Mouse (Mus musculus) CH12.LX (cell line): ENCODE data around the gene Unc13a. TPM values are rescaled to one million over a fixed set of nuclear protein-coding genes. Genes with fewer than 3 reads are reported as not detected.

Source experiments
- DNase-seq: peaks from one replicate; pipeline ENCODE4 v3.0.0-alpha.2; 2013; ENCODE audit errors: extremely low read depth
- H3K27ac ChIP-seq: 2 replicates; pipeline ENCODE4 v1.5.1; 2012; ENCODE audit warnings: low read depth, mild to moderate bottlenecking, control low read depth, moderate library complexity; ENCODE audit not compliant: insufficient read depth
- H3K27me3 ChIP-seq: replicated peaks from 2 replicates; pipeline ENCODE3; 2012; ENCODE audit warnings: inconsistent platforms
- H3K36me3 ChIP-seq, 2 experiments: replicated peaks in 1 of 2; 2 replicates each; pipeline versions ENCODE3 to v1.6.1; 2012; ENCODE audit warnings: inconsistent platforms in 1 of 2, low read length in 1 of 2, mild to moderate bottlenecking in 1 of 2, mixed read lengths in 1 of 2, moderate library complexity in 1 of 2; ENCODE audit not compliant: control insufficient read depth in 1 of 2, insufficient read depth in 1 of 2
- H3K4me1 ChIP-seq, 2 experiments: 2 replicates each; pipeline ENCODE4 v1.6.1; 2012; ENCODE audit warnings: inconsistent platforms in 1 of 2, moderate library complexity in 1 of 2; ENCODE audit not compliant: insufficient read depth in 2 of 2, control insufficient read depth in 1 of 2
- H3K4me2 ChIP-seq: 2 replicates; pipeline ENCODE4 v1.6.1; 2012; ENCODE audit warnings: low read depth, mild to moderate bottlenecking, control low read depth; ENCODE audit not compliant: poor library complexity, insufficient read depth, severe bottlenecking
- H3K4me3 ChIP-seq, 3 experiments: fragments of 150-350 bp in 1 of 3; sonication (generic) in 1 of 3; replicated peaks in 1 of 3; 2 replicates each; pipeline versions ENCODE3 to v1.5.1; 2011 to 2012; ENCODE audit warnings: low read depth in 2 of 3, low read length in 2 of 3, mild to moderate bottlenecking in 2 of 3, moderate library complexity in 2 of 3, control low read depth in 1 of 3, improper control_type of control experiment in 1 of 3, inconsistent platforms in 1 of 3, mixed read lengths in 1 of 3; ENCODE audit not compliant: poor library complexity in 1 of 3
- H3K79me2 ChIP-seq: replicated peaks from 2 replicates; pipeline ENCODE4 v1.6.1; 2012; ENCODE audit warnings: mild to moderate bottlenecking, moderate library complexity; ENCODE audit not compliant: control insufficient read depth, poor library complexity, insufficient read depth, severe bottlenecking; ENCODE audit errors: extremely low read depth
- H3K9ac ChIP-seq: 2 replicates; pipeline ENCODE4 v1.6.1; 2012; ENCODE audit warnings: low read depth, mild to moderate bottlenecking, control low read depth, moderate library complexity; ENCODE audit not compliant: insufficient read depth
- H3K9me3 ChIP-seq: replicated peaks from 2 replicates; pipeline ENCODE3; 2012; ENCODE audit warnings: low read length, inconsistent platforms, mixed read lengths
- BHLHE40 ChIP-seq: IDR thresholded peaks from 2 replicates; pipeline ENCODE4 v1.6.1; 2011; ENCODE audit warnings: mild to moderate bottlenecking, low read depth, low read length, improper control_type of control experiment
- CHD2 ChIP-seq: IDR thresholded peaks from 2 replicates; pipeline ENCODE4 v1.6.1; 2011; ENCODE audit warnings: low read length, improper control_type of control experiment
- ELF1 ChIP-seq: IDR thresholded peaks from 2 replicates; pipeline ENCODE4 v1.6.1; 2014; ENCODE audit warnings: low read depth, mild to moderate bottlenecking, inconsistent platforms, low read length, improper control_type of control experiment
- EP300 ChIP-seq: IDR thresholded peaks from 2 replicates; pipeline ENCODE4 v1.6.1; 2011; ENCODE audit warnings: low read length, improper control_type of control experiment
- ETS1 ChIP-seq: conservative IDR thresholded peaks from 2 replicates; pipeline ENCODE4 v1.6.1; 2012; ENCODE audit warnings: low read depth, mild to moderate bottlenecking, inconsistent platforms, low read length, improper control_type of control experiment, moderate library complexity
- GABPA ChIP-seq: IDR thresholded peaks from 2 replicates; pipeline ENCODE4 v1.6.1; 2012; ENCODE audit warnings: low read depth, low read length, improper control_type of control experiment, inconsistent platforms; ENCODE audit not compliant: insufficient replicate concordance
- HCFC1 ChIP-seq: IDR thresholded peaks from 2 replicates; pipeline ENCODE4 v1.6.1; 2012; ENCODE audit warnings: low read depth, mild to moderate bottlenecking, inconsistent platforms, low read length, improper control_type of control experiment
- IRF4 ChIP-seq: IDR thresholded peaks from 2 replicates; pipeline ENCODE4 v1.6.1; 2014; ENCODE audit warnings: low read depth, mild to moderate bottlenecking, inconsistent platforms, low read length, improper control_type of control experiment
- JUND ChIP-seq: conservative IDR thresholded peaks from 2 replicates; pipeline ENCODE4 v1.6.1; 2011; ENCODE audit warnings: low read depth, low read length, improper control_type of control experiment
- KAT2A ChIP-seq: IDR thresholded peaks from 2 replicates; pipeline ENCODE4 v1.6.1; 2012; ENCODE audit warnings: low read length, improper control_type of control experiment, inconsistent platforms; ENCODE audit not compliant: insufficient replicate concordance
- MAFK ChIP-seq: IDR thresholded peaks from 2 replicates; pipeline ENCODE4 v1.6.1; 2011; ENCODE audit warnings: low read length, improper control_type of control experiment; ENCODE audit not compliant: insufficient replicate concordance
- MAX ChIP-seq: IDR thresholded peaks from 2 replicates; pipeline ENCODE4 v1.6.1; 2011; ENCODE audit warnings: low read length, improper control_type of control experiment
- MAZ ChIP-seq: IDR thresholded peaks from 2 replicates; pipeline ENCODE4 v1.6.1; 2012; ENCODE audit warnings: low read depth, mild to moderate bottlenecking, inconsistent platforms, low read length, improper control_type of control experiment, moderate library complexity
- MEF2A ChIP-seq: IDR thresholded peaks from 2 replicates; pipeline ENCODE4 v1.6.1; 2014; ENCODE audit warnings: low read depth, mild to moderate bottlenecking, inconsistent platforms, low read length, improper control_type of control experiment, borderline replicate concordance
- MXI1 ChIP-seq: IDR thresholded peaks from 2 replicates; pipeline ENCODE4 v1.6.1; 2011; ENCODE audit warnings: mild to moderate bottlenecking, low read depth, low read length, improper control_type of control experiment
- NELFE ChIP-seq: IDR thresholded peaks from 2 replicates; pipeline ENCODE4 v1.6.1; 2011; ENCODE audit warnings: low read depth, low read length, improper control_type of control experiment
- NRF1 ChIP-seq: IDR thresholded peaks from 2 replicates; pipeline ENCODE4 v1.6.1; 2014; ENCODE audit warnings: low read depth, mild to moderate bottlenecking, inconsistent platforms, low read length, improper control_type of control experiment, moderate library complexity
- PAX5 ChIP-seq: IDR thresholded peaks from 2 replicates; pipeline ENCODE4 v1.6.1; 2012; ENCODE audit warnings: low read length, inconsistent platforms, mixed read lengths
- POLR2A ChIP-seq: IDR thresholded peaks from 2 replicates; pipeline ENCODE4 v1.6.1; 2011; ENCODE audit warnings: low read depth, mild to moderate bottlenecking, improper control_type of control experiment, low read length
- POLR2AphosphoS2 ChIP-seq: IDR thresholded peaks from 2 replicates; pipeline ENCODE4 v1.6.1; 2011; ENCODE audit warnings: low read depth, low read length, improper control_type of control experiment
- RCOR1 ChIP-seq: conservative IDR thresholded peaks from 2 replicates; pipeline ENCODE4 v1.6.1; 2012; ENCODE audit warnings: low read depth, mild to moderate bottlenecking, inconsistent platforms, low read length, improper control_type of control experiment
- SIN3A ChIP-seq: IDR thresholded peaks from 2 replicates; pipeline ENCODE4 v1.6.1; 2012; ENCODE audit warnings: low read length, improper control_type of control experiment, inconsistent platforms
- TBP ChIP-seq: conservative IDR thresholded peaks from 2 replicates; pipeline ENCODE4 v1.6.1; 2011; ENCODE audit warnings: low read depth, low read length, improper control_type of control experiment
- TCF12 ChIP-seq: IDR thresholded peaks from 2 replicates; pipeline ENCODE4 v1.6.1; 2014; ENCODE audit warnings: low read depth, mild to moderate bottlenecking, inconsistent platforms, low read length, improper control_type of control experiment
- UBTF ChIP-seq: IDR thresholded peaks from 2 replicates; pipeline ENCODE4 v1.6.1; 2012; ENCODE audit warnings: low read depth, mild to moderate bottlenecking, inconsistent platforms, low read length, improper control_type of control experiment, moderate library complexity
- USF1 ChIP-seq: IDR thresholded peaks from 2 replicates; pipeline ENCODE4 v1.6.1; 2014; ENCODE audit warnings: low read depth, mild to moderate bottlenecking, inconsistent platforms, low read length, improper control_type of control experiment
- ZC3H11A ChIP-seq: IDR thresholded peaks from 2 replicates; pipeline ENCODE4 v1.6.1; 2012; ENCODE audit warnings: low read depth, mild to moderate bottlenecking, inconsistent platforms, low read length, improper control_type of control experiment
- ZKSCAN1 ChIP-seq: IDR thresholded peaks from 2 replicates; pipeline ENCODE4 v1.6.1; 2012; ENCODE audit warnings: low read depth, inconsistent platforms, low read length, improper control_type of control experiment, borderline replicate concordance
- ZMIZ1 ChIP-seq: IDR thresholded peaks from 2 replicates; pipeline ENCODE4 v1.6.1; 2012; ENCODE audit warnings: low read depth, mild to moderate bottlenecking, inconsistent platforms, low read length, improper control_type of control experiment
- dilution Hi-C: fragments of 300-500 bp; cut with MboI; formaldehyde crosslinking; loops from 2 replicates; pipeline ENCODE4 v1.14.3; 2020; ENCODE audit warnings: low sequenced_read_pairs; ENCODE audit not compliant: extremely low pct_unique_long_range_greater_than_20kb, extremely low pct_ligation_motif_present
- in situ Hi-C: fragments of 300-500 bp; cut with MboI; formaldehyde crosslinking; loops from 3 replicates; pipeline ENCODE4 v1.14.3; 2019; ENCODE audit warnings: low sequenced_read_pairs, low pct_ligation_motif_present, low pct_unique_long_range_greater_than_20kb, mixed read lengths
- polyA plus RNA-seq: library from polyadenylated mRNA; unstranded; fragments of >175 nt; gene quantifications from 2 replicates; pipeline ENCODE4 v1.2.1, GENCODE M21; 2012; ENCODE audit warnings: low read depth; ENCODE audit not compliant: insufficient read length
- total RNA-seq, 2 experiments: library from RNA; depleted of rRNA; stranded (reverse); fragments of 300-350 nt in 1 of 2; fragments of >200 nt in 1 of 2; gene quantifications; 2 replicates each; pipeline ENCODE4 v1.2.3; 2012 to 2014

Gene Unc13a
- total and polyA plus RNA-seq, 3 experiments = 0.68 to 2.1 (median 1.0) TPM

DNA sequence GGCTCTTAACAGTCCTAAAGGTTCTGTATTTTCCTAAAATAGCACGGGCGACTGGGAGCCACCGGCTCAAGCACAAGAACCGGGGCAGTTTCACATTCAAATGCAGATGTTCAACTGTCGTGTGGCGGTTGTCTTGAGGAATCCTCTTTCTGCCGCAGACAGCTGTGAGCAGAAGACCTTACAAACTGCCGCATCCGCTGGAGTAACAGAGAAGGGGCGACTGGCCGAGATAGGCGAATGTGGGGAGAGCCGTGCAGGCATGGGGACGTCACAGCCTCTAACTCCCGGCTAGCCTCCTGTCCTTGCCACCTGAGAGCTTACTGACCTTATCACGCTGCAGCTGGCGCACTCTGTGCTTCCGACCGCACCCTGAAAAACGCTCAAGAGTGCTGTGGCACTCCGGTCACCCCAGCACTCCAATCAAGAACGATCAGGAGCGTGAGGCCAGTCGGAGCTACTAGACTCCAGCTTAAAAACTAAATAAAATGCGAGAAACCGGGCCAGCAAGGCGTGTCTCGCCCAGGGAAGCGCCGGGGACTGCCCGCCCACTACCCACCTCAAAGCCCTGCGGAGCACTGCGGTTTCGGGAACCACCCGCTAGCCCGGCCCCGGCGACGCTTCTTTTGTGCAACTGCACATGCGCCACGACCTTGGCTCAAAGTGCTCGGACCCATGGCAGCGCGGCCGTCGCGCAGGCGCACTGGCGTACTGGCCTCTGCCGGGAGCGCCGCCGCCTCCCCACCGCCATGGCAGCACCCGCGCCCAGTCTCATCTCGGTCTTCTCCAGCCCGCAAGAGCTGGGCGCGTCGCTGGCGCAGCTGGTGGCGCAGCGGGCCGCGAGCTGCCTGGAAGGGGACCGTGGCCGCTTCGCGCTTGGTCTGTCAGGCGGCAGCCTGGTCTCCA, 79.8 kb downstream of the Unc13a start, which contains the start of gene Pgls:
Gene Pgls, plus strand, starts transcription at position 706 of the 903 bp plus-strand sequence.
- Histone ChIP-seq H3K4me2 (peak within 1 kb of the TSS; percentile 63), H3K9me3 (peaks cover 2% of the 10 kb centered on the region), H3K4me1 (peaks cover 36 to 67% of the 10 kb centered on the region in 2 experiments), H3K27ac (peak within 1 kb of the TSS; percentile 92), H3K36me3 (peaks cover 0 to 20% of the 10 kb centered on the region in 2 experiments), H3K9ac (peak within 1 kb of the TSS; percentile 87), H3K79me2 (peaks cover 20% of the 10 kb centered on the region), H3K4me3 (peak within 1 kb of the TSS; percentile 70 to 94 (median 89)), H3K27me3 (no peaks in the 10 kb centered on the region)
- DNase-seq = peak; percentile 95
- in situ Hi-C loops (no loop called here), dilution Hi-C loops (no loop called here)
- TF ChIP-seq MAX = no peak
- TF ChIP-seq ETS1 = peak; percentile 79
- TF ChIP-seq NELFE = peak; percentile 68; the same call in 1 of the 2 replicates
- TF ChIP-seq ELF1 = peak; percentile 35; the same call in 1 of the 2 replicates
- TF ChIP-seq MXI1 = peak; percentile 46
- peak; percentile 11; the same call in 1 of the 2 replicates for TF ChIP-seq UBTF
- TF ChIP-seq TCF12 = peak; percentile 67
- TF ChIP-seq ZC3H11A = no peak
- TF ChIP-seq MEF2A = peak; percentile 95
- peak; percentile 41; the same call in 1 of the 2 replicates for TF ChIP-seq CHD2
- TF ChIP-seq EP300 = peak; percentile 77
- TF ChIP-seq BHLHE40 = peak; percentile 49
- no peak for TF ChIP-seq ZKSCAN1
- peak; percentile 65 for TF ChIP-seq POLR2A
- peak; percentile 53 for TF ChIP-seq SIN3A
- TF ChIP-seq MAFK = no peak
- TF ChIP-seq KAT2A = peak; percentile 71; the same call in 1 of the 2 replicates
- 0 out of 2 replicates have a peak, but pooled peaks have one; percentile 44 for TF ChIP-seq POLR2AphosphoS2
- TF ChIP-seq ZMIZ1 = peak; percentile 75; the same call in 1 of the 2 replicates
- no peak for TF ChIP-seq GABPA
- peak; percentile 73; the same call in 1 of the 2 replicates for TF ChIP-seq IRF4
- TF ChIP-seq USF1 = no peak
- TF ChIP-seq JUND = no peak
- no peak for TF ChIP-seq PAX5
- TF ChIP-seq MAZ = no peak; the same call in 1 of the 2 replicates
- peak; percentile 99 for TF ChIP-seq NRF1
- no peak for TF ChIP-seq RCOR1
- TF ChIP-seq HCFC1 = peak; percentile 77
- peak; percentile 33; the same call in 1 of the 2 replicates for TF ChIP-seq TBP
